Mouse (Mus musculus): ENCODE results near the gene Plin1. TPM values are rescaled to one million over a fixed set of nuclear protein-coding genes. Genes with fewer than 3 reads are reported as not detected.

The Plin1 gene
- polyA plus RNA-seq, 1 experiment from 2014 or later: 1.7 TPM

DNA sequence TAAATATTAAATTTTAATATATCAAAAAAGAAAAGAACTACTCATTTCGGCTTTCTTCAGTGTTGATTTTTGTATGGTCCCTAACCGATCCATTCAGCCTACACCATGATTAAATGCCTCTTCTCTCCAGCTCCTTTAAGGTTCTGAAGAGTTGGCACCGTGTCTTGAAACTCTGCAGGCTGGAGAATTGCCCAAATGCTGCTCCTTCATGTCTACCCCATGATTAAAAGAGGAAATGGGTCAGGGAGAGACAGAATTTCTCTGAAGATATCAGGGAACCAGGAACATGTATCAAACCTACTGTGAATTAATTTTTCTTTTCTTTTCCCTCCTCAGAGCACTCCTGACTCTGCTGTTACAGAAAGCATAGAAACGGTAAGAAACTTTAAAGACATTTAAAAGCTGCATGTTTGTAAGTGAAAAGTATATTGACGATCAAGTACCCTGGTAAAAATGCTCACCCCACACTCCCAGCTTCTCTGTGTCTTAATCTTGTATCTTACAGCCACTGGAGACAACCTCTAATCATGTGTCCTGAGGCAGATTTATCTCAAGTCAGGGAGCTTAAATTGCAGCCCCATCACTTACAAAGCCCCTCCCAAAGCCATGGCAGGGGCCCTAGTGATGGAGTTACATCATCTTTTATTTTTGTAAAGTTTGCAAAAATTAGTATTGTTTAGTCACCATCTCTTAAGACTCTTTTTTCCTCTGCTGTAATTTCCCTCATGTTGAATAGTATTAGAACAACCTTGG, 28.6 kb upstream of the Plin1 start:
- no peak for DNase-seq (ENCODE audit: low spot score)
- H3K4me1 ChIP-seq (ENCODE audit: control insufficient read depth, insufficient read depth, low read length): no peaks in the 10 kb centered on the region
- H3K9me3 ChIP-seq (ENCODE audit: control insufficient read depth, low read length): no peaks in the 10 kb centered on the region
- no peak overlapping the region for H3K4me2 ChIP-seq (ENCODE audit: low read depth, low read length)
- H3K27me3 ChIP-seq (replicated peaks; ENCODE audit: control insufficient read depth, insufficient read depth, low read length): no peaks in the 10 kb centered on the region
- H3K4me3 ChIP-seq (ENCODE audit: low read depth, low read length): no peak overlapping the region
- no peak overlapping the region for H3K9ac ChIP-seq (ENCODE audit: low read depth, low read length)
- no peak for ATAC-seq (ENCODE audit: low read depth)
- 72% methylated on average over 5 of the region's 5 CpGs for WGBS
- no peaks in the 10 kb centered on the region for H3K36me3 ChIP-seq (ENCODE audit: control insufficient read depth, insufficient read depth, low read length)
- no peak overlapping the region for H3K27ac ChIP-seq (replicated peaks; ENCODE audit: low read depth, low read length)

DNA sequence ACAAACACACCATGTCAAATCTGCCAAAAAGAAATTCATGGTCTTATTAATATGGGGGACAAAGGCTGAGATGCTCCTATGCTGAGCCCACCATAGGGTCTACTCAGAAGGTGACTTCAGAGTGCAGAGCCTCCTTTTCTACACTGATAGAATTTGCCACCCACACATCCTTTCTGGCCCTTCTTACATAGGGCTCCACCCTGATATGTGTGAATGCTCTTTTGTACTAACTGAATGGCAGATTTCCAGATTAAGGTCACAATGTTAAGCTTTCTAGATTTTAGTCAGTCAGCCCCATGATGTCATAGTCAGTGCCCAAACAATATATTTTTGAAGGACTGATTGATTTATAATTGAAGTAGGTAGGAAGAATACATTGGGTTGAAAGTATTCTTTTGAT, 27.1 kb upstream of the Plin1 start:
- Histone ChIP-seq H3K9me3 (ENCODE audit: control insufficient read depth, low read length) (no peaks in the 10 kb centered on the region), H3K9ac (ENCODE audit: low read depth, low read length) (no peak overlapping the region), H3K4me3 (ENCODE audit: low read depth, low read length) (no peak overlapping the region), H3K36me3 (ENCODE audit: control insufficient read depth, insufficient read depth, low read length) (no peaks in the 10 kb centered on the region), H3K27ac (replicated peaks; ENCODE audit: low read depth, low read length) (no peak overlapping the region), H3K27me3 (replicated peaks; ENCODE audit: control insufficient read depth, insufficient read depth, low read length) (no peaks in the 10 kb centered on the region), H3K4me2 (ENCODE audit: low read depth, low read length) (no peak overlapping the region), H3K4me1 (ENCODE audit: control insufficient read depth, insufficient read depth, low read length) (no peaks in the 10 kb centered on the region)
- DNase-seq (ENCODE audit: low spot score) (no peak), ATAC-seq (ENCODE audit: low read depth) (no peak)

DNA sequence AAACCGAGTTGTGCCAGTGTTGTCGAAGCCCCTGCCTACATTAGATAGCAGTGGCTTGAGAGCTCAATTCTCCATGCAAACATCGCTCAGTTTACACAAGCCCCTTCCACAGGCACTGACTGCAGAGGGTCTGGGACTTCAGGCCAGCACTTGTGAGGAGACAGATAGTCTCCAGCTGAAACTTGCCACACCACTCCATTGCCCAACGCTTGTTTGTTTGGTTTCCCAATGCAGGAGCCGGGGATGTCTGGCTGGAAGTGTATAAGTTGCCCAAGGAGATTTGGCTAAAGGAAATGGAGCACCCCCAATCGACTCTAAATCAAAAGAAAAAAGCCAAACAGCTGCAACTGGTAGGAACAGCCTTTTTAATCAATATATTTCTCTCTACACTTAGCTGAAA, 25.5 kb upstream of the Plin1 start:
- WGBS: 70% methylated on average over 6 of the region's 6 CpGs

DNA sequence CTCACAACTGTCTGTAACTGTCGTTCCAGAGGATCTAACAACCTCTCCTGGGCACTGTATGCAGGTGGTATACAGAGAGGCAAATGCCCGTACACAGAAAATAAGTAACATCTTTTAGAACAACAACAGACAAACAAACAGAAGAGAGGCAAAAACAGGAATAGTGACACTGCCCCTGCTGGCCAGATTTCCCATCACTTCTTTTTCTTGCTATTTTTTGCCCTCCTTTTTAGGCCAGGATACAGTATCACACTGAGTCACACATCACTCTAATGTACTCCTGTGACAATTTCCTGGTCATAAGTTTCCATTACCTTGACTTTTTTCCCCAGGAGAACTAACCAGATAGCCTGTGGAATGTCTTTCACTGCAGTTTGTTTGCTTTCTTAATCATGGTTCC, 23.6 kb upstream of the Plin1 start:
- Histone ChIP-seq H3K27me3 (replicated peaks; ENCODE audit: control insufficient read depth, insufficient read depth, low read length) (no peaks in the 10 kb centered on the region), H3K9ac (ENCODE audit: low read depth, low read length) (no peak overlapping the region), H3K4me1 (ENCODE audit: control insufficient read depth, insufficient read depth, low read length) (no peaks in the 10 kb centered on the region), H3K9me3 (ENCODE audit: control insufficient read depth, low read length) (no peaks in the 10 kb centered on the region), H3K36me3 (ENCODE audit: control insufficient read depth, insufficient read depth, low read length) (no peaks in the 10 kb centered on the region), H3K4me2 (ENCODE audit: low read depth, low read length) (no peak overlapping the region), H3K4me3 (ENCODE audit: low read depth, low read length) (no peak overlapping the region), H3K27ac (replicated peaks; ENCODE audit: low read depth, low read length) (no peak overlapping the region)
- ATAC-seq (ENCODE audit: low read depth) (no peak), DNase-seq (ENCODE audit: low spot score) (no peak)
- 41% methylated on average over 2 of the region's 2 CpGs for WGBS

More for the DNA sequence above, 25.5 kb upstream of the Plin1 start:
- no peak overlapping the region for H3K4me2 ChIP-seq (ENCODE audit: low read depth, low read length)
- no peaks in the 10 kb centered on the region for H3K9me3 ChIP-seq (ENCODE audit: control insufficient read depth, low read length)
- no peak overlapping the region for H3K9ac ChIP-seq (ENCODE audit: low read depth, low read length)
- no peaks in the 10 kb centered on the region for H3K36me3 ChIP-seq (ENCODE audit: control insufficient read depth, insufficient read depth, low read length)
- DNase-seq (ENCODE audit: low spot score) (no peak), ATAC-seq (ENCODE audit: low read depth) (no peak)
- no peaks in the 10 kb centered on the region for H3K4me1 ChIP-seq (ENCODE audit: control insufficient read depth, insufficient read depth, low read length)
- no peaks in the 10 kb centered on the region for H3K27me3 ChIP-seq (replicated peaks; ENCODE audit: control insufficient read depth, insufficient read depth, low read length)
- no peak overlapping the region for H3K27ac ChIP-seq (replicated peaks; ENCODE audit: low read depth, low read length)
- H3K4me3 ChIP-seq (ENCODE audit: low read depth, low read length): no peak overlapping the region

DNA sequence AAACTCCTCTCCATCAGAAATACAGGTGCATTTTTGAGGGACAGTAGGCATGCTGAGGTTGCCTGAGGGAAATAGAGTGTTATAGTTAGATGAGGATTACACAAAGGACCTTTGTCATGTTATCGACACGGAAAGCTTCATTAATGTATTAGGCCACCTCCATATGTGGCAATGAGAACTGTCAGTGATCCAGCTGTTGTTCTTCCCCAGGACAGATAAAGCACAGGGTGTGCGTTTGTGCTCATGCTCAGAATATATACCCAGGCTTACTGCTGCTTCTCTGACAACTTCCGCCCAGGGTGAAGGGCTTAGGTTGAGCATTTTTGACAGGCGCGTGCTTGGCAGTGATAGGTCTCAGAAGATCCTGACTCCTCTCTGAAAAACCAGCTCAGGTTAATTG, 16.8 kb upstream of the Plin1 start:
- no peaks in the 10 kb centered on the region for H3K27me3 ChIP-seq (replicated peaks; ENCODE audit: control insufficient read depth, insufficient read depth, low read length)
- H3K36me3 ChIP-seq (ENCODE audit: control insufficient read depth, insufficient read depth, low read length): no peaks in the 10 kb centered on the region
- ATAC-seq (ENCODE audit: low read depth) (no peak), DNase-seq (ENCODE audit: low spot score) (no peak)
- no peak overlapping the region for H3K9ac ChIP-seq (ENCODE audit: low read depth, low read length)
- no peak overlapping the region for H3K27ac ChIP-seq (replicated peaks; ENCODE audit: low read depth, low read length)
- no peaks in the 10 kb centered on the region for H3K9me3 ChIP-seq (ENCODE audit: control insufficient read depth, low read length)
- 80% methylated on average over 6 of the region's 6 CpGs for WGBS
- no peak overlapping the region for H3K4me3 ChIP-seq (ENCODE audit: low read depth, low read length)
- H3K4me1 ChIP-seq (ENCODE audit: control insufficient read depth, insufficient read depth, low read length): no peaks in the 10 kb centered on the region
- H3K4me2 ChIP-seq (ENCODE audit: low read depth, low read length): no peak overlapping the region

DNA sequence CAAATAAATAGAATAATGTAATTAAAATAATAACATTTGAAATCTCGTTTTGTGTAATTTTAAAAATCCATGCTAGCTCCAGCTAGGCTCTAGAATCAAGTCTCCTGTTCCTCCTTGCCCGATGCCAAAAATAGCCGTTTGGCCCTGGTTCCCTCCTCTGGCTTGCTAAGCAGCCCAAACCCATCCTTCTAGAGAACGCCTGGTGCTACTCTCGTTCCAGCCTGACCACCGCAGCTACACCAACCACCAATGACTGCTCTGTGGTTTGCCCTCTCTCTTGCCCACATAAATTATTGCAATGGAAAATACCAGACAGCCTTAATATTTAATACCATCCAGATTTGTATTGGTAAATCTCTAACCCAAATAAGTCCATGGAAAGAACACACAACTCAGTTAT, 15.0 kb upstream of the Plin1 start:
- 67% methylated on average over 6 of the region's 6 CpGs for WGBS
- Histone ChIP-seq H3K4me3 (ENCODE audit: low read depth, low read length) (no peak overlapping the region), H3K9ac (ENCODE audit: low read depth, low read length) (no peak overlapping the region), H3K27ac (replicated peaks; ENCODE audit: low read depth, low read length) (no peak overlapping the region), H3K4me2 (ENCODE audit: low read depth, low read length) (no peak overlapping the region), H3K9me3 (ENCODE audit: control insufficient read depth, low read length) (no peaks in the 10 kb centered on the region), H3K36me3 (ENCODE audit: control insufficient read depth, insufficient read depth, low read length) (no peaks in the 10 kb centered on the region), H3K4me1 (ENCODE audit: control insufficient read depth, insufficient read depth, low read length) (no peaks in the 10 kb centered on the region), H3K27me3 (replicated peaks; ENCODE audit: control insufficient read depth, insufficient read depth, low read length) (no peaks in the 10 kb centered on the region)
- DNase-seq (ENCODE audit: low spot score): peak; percentile 20
- no peak for ATAC-seq (ENCODE audit: low read depth)

DNA sequence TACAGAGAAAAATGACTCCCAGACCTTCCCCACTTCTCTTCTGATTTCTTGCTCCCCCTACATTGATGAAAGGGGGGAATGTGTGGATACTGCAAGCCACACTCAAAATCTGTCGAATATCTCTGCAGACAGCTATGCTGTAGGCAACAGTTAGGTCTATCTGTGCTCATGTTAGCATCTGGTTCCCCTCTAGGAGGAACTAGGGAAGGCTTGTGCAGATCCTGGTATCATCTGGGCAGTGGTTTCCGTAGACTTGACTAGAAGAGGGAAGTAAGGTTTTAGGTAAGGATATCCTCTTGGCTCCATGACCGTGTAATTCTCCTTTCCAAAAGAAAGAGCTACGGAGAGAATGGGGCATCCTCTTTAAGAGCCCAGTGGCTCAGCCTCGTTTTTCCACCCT, 11.9 kb upstream of the Plin1 start:
- ATAC-seq (ENCODE audit: low read depth): no peak
- 87% methylated on average over 5 of the region's 5 CpGs for WGBS
- H3K9ac ChIP-seq (ENCODE audit: low read depth, low read length): no peak overlapping the region

DNA sequence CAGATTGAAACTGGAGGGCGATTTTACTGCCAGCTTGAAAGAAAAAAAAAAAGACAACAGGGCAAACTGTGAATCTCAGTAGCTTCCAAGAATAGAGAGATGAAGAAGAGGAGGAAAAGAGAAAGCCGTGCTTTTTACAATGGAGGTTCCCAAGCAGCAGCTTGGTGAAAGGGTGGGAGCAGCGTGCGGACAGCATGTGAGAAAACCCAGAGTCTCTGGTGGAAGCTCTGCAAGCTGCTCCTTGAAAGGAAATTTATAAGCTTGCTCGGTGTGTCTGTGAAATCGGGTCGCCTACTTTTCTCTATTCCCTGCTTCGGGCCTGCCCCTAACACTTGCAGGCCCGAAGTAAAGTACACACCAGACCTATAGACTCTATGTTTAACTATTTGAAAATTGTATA, 11.3 kb upstream of the Plin1 start:
- DNase-seq (ENCODE audit: low spot score) (no peak), ATAC-seq (ENCODE audit: low read depth) (no peak)
- no peaks in the 10 kb centered on the region for H3K4me1 ChIP-seq (ENCODE audit: control insufficient read depth, insufficient read depth, low read length)
- H3K4me3 ChIP-seq (ENCODE audit: low read depth, low read length): no peak overlapping the region
- no peaks in the 10 kb centered on the region for H3K9me3 ChIP-seq (ENCODE audit: control insufficient read depth, low read length)
- no peak overlapping the region for H3K9ac ChIP-seq (ENCODE audit: low read depth, low read length)
- WGBS: 94% methylated on average over 9 of the region's 9 CpGs
- H3K27ac ChIP-seq (replicated peaks; ENCODE audit: low read depth, low read length): no peak overlapping the region
- H3K36me3 ChIP-seq (ENCODE audit: control insufficient read depth, insufficient read depth, low read length): no peaks in the 10 kb centered on the region
- H3K4me2 ChIP-seq (ENCODE audit: low read depth, low read length): no peak overlapping the region
- H3K27me3 ChIP-seq (replicated peaks; ENCODE audit: control insufficient read depth, insufficient read depth, low read length): no peaks in the 10 kb centered on the region

More for the DNA sequence above, 11.9 kb upstream of the Plin1 start:
- no peaks in the 10 kb centered on the region for H3K27me3 ChIP-seq (replicated peaks; ENCODE audit: control insufficient read depth, insufficient read depth, low read length)
- H3K27ac ChIP-seq (replicated peaks; ENCODE audit: low read depth, low read length): no peak overlapping the region
- DNase-seq (ENCODE audit: low spot score): no peak
- no peaks in the 10 kb centered on the region for H3K36me3 ChIP-seq (ENCODE audit: control insufficient read depth, insufficient read depth, low read length)
- H3K4me2 ChIP-seq (ENCODE audit: low read depth, low read length): no peak overlapping the region
- no peak overlapping the region for H3K4me3 ChIP-seq (ENCODE audit: low read depth, low read length)
- H3K4me1 ChIP-seq (ENCODE audit: control insufficient read depth, insufficient read depth, low read length): no peaks in the 10 kb centered on the region
- no peaks in the 10 kb centered on the region for H3K9me3 ChIP-seq (ENCODE audit: control insufficient read depth, low read length)

Measured in embryonic facial prominence, embryonic 14.5 days (tissue).